Mouse (Mus musculus) stomach, embryonic 15.5 days (tissue): ENCODE data around the gene Alk. TPM values are rescaled to one million over a fixed set of nuclear protein-coding genes. Genes with fewer than 3 reads are reported as not detected.

Experiments used
- ATAC-seq: fragments of 200-750 bp; cut with Nextera tagmentation; 2 replicates; pipeline ENCODE4 v1.8.0; 2017; ENCODE audit warnings: low read depth, moderate number of reproducible peaks, moderate TSS enrichment; ENCODE audit not compliant: insufficient read depth, low FRiP score
- H3K27ac ChIP-seq: fragments of 300-500 bp; sonication (generic); 2 replicates; pipeline ENCODE4 v1.5.1; 2015; ENCODE audit warnings: mild to moderate bottlenecking, inconsistent platforms
- H3K27me3 ChIP-seq: fragments of 300-500 bp; sonication (generic); replicated peaks from 2 replicates; pipeline ENCODE4 v1.6.1; 2015; ENCODE audit warnings: inconsistent platforms
- H3K36me3 ChIP-seq: fragments of 300-500 bp; sonication (generic); 2 replicates; pipeline ENCODE4 v1.6.1; 2015; ENCODE audit warnings: inconsistent platforms
- H3K4me1 ChIP-seq: fragments of 300-500 bp; sonication (generic); 2 replicates; pipeline ENCODE4 v1.6.1; 2015; ENCODE audit warnings: inconsistent platforms
- H3K4me2 ChIP-seq: fragments of 300-500 bp; sonication (generic); 2 replicates; pipeline ENCODE4 v1.6.1; 2015; ENCODE audit warnings: mild to moderate bottlenecking, inconsistent platforms
- H3K4me3 ChIP-seq: fragments of 300-500 bp; sonication (generic); replicated peaks from 2 replicates; pipeline ENCODE4 v1.5.1; 2015; ENCODE audit warnings: inconsistent platforms
- H3K9ac ChIP-seq: fragments of 300-500 bp; sonication (generic); 2 replicates; pipeline ENCODE4 v1.6.1; 2015; ENCODE audit warnings: inconsistent platforms
- H3K9me3 ChIP-seq: fragments of 300-500 bp; sonication (generic); 2 replicates; pipeline ENCODE4 v1.6.1; 2016; ENCODE audit warnings: inconsistent platforms
- WGBS: fragments of 180-500 bp; shearing (Covaris S2); methylation state at CpG from one replicate; pipeline ENCODE4 v1.1.7; 2015; 5-methylcytosine and 5-hydroxymethylcytosine counted together
- polyA plus RNA-seq: library from polyadenylated mRNA; unstranded; fragments of >200 nt; fragmentation: Nextera tagmentation; extraction: Ambion mirVana; gene quantifications from 2 replicates; pipeline ENCODE4 v1.2.1, GENCODE M21; 2015

Alk gene
- polyA plus RNA-seq, 1 experiment from 2014 or later: 1.7 TPM

- Histone ChIP-seq H3K36me3 (no peaks in the 10 kb centered on the region), H3K4me2 (no peak overlapping the region), H3K9ac (no peak overlapping the region), H3K27ac (no peak overlapping the region), H3K4me3 (no peak overlapping the region), H3K4me1 (no peaks in the 10 kb centered on the region), H3K9me3 (no peaks in the 10 kb centered on the region), H3K27me3 (no peaks in the 10 kb centered on the region)
- 42% methylated on average over 9 of the region's 9 CpGs for WGBS
- no peak for ATAC-seq
These were observed 581.1 kb downstream of the Alk start for GRCm38 (mm10) chr17:72023323-72023722.

- 76% methylated on average over 10 of the region's 10 CpGs for WGBS
These were observed 582.4 kb downstream of the Alk start for GRCm38 (mm10) chr17:72021733-72022669.

GRCm38 (mm10) chr17:72017329-72017728 is 587.1 kb downstream of the Alk start:
- no peak overlapping the region for H3K4me2 ChIP-seq
- H3K4me1 ChIP-seq: no peaks in the 10 kb centered on the region
- no peak for ATAC-seq
- H3K36me3 ChIP-seq: no peaks in the 10 kb centered on the region
- no peak overlapping the region for H3K27ac ChIP-seq
- H3K4me3 ChIP-seq: no peak overlapping the region
- H3K9me3 ChIP-seq: no peaks in the 10 kb centered on the region
- no peaks in the 10 kb centered on the region for H3K27me3 ChIP-seq
- H3K9ac ChIP-seq: no peak overlapping the region

More at GRCm38 (mm10) chr17:72021733-72022669, 582.4 kb downstream of the Alk start:
- no peak for ATAC-seq
- H3K4me3 ChIP-seq: no peak overlapping the region
- H3K4me1 ChIP-seq: no peaks in the 10 kb centered on the region
- H3K27ac ChIP-seq: no peak overlapping the region
- H3K9ac ChIP-seq: no peak overlapping the region
- H3K27me3 ChIP-seq: no peaks in the 10 kb centered on the region
- no peaks in the 10 kb centered on the region for H3K36me3 ChIP-seq
- no peak overlapping the region for H3K4me2 ChIP-seq
- H3K9me3 ChIP-seq: no peaks in the 10 kb centered on the region

- H3K36me3 ChIP-seq: no peaks in the 10 kb centered on the region
- H3K9ac ChIP-seq: no peak overlapping the region
- H3K4me1 ChIP-seq: no peaks in the 10 kb centered on the region
- H3K27me3 ChIP-seq: no peaks in the 10 kb centered on the region
- WGBS: 79% methylated on average over 3 of the region's 3 CpGs
- no peak overlapping the region for H3K4me2 ChIP-seq
- ATAC-seq: no peak
- H3K27ac ChIP-seq: no peak overlapping the region
- H3K4me3 ChIP-seq: no peak overlapping the region
- H3K9me3 ChIP-seq: no peaks in the 10 kb centered on the region
These were observed 589.2 kb downstream of the Alk start for GRCm38 (mm10) chr17:72015253-72015652.

- H3K27ac ChIP-seq: no peak overlapping the region
- ATAC-seq: no peak
- H3K4me1 ChIP-seq: no peaks in the 10 kb centered on the region
- no peak overlapping the region for H3K9ac ChIP-seq
- no peak overlapping the region for H3K4me3 ChIP-seq
- H3K27me3 ChIP-seq: no peaks in the 10 kb centered on the region
- H3K36me3 ChIP-seq: no peaks in the 10 kb centered on the region
- WGBS: 63% methylated on average over 9 of the region's 9 CpGs
- no peaks in the 10 kb centered on the region for H3K9me3 ChIP-seq
- H3K4me2 ChIP-seq: no peak overlapping the region
These were observed 591.7 kb downstream of the Alk start for GRCm38 (mm10) chr17:72012775-72013174.

- no peak overlapping the region for H3K27ac ChIP-seq
- no peak for ATAC-seq
- H3K4me3 ChIP-seq: no peak overlapping the region
- no peaks in the 10 kb centered on the region for H3K36me3 ChIP-seq
- H3K27me3 ChIP-seq: no peaks in the 10 kb centered on the region
- H3K4me1 ChIP-seq: no peaks in the 10 kb centered on the region
- no peaks in the 10 kb centered on the region for H3K9me3 ChIP-seq
- WGBS: 89% methylated on average over 2 of the region's 2 CpGs
- no peak overlapping the region for H3K4me2 ChIP-seq
- no peak overlapping the region for H3K9ac ChIP-seq
These were observed 594.6 kb downstream of the Alk start for GRCm38 (mm10) chr17:72009836-72010235.

- H3K36me3 ChIP-seq: no peaks in the 10 kb centered on the region
- WGBS: 58% methylated on average over 5 of the region's 5 CpGs
- H3K27ac ChIP-seq: no peak overlapping the region
- H3K27me3 ChIP-seq: no peaks in the 10 kb centered on the region
- H3K9ac ChIP-seq: no peak overlapping the region
- H3K4me1 ChIP-seq: no peaks in the 10 kb centered on the region
- no peak for ATAC-seq
- H3K4me2 ChIP-seq: no peak overlapping the region
- H3K9me3 ChIP-seq: no peaks in the 10 kb centered on the region
- no peak overlapping the region for H3K4me3 ChIP-seq
These were observed 596.0 kb downstream of the Alk start for GRCm38 (mm10) chr17:72008389-72008788.

GRCm38 (mm10) chr17:72005365-72005764 is 599.1 kb downstream of the Alk start:
- Histone ChIP-seq H3K9ac (no peak overlapping the region), H3K4me2 (no peak overlapping the region), H3K27me3 (no peaks in the 10 kb centered on the region), H3K27ac (no peak overlapping the region), H3K9me3 (no peaks in the 10 kb centered on the region), H3K4me1 (no peaks in the 10 kb centered on the region), H3K4me3 (no peak overlapping the region), H3K36me3 (no peaks in the 10 kb centered on the region)
- WGBS: 69% methylated on average over 6 of the region's 6 CpGs
- no peak for ATAC-seq

GRCm38 (mm10) chr17:71999527-72000482 is 604.6 kb downstream of the Alk start:
- H3K4me3 ChIP-seq: no peak overlapping the region
- H3K36me3 ChIP-seq: no peaks in the 10 kb centered on the region
- no peak for ATAC-seq
- no peaks in the 10 kb centered on the region for H3K4me1 ChIP-seq
- 74% methylated on average over 5 of the region's 5 CpGs for WGBS
- H3K27ac ChIP-seq: no peak overlapping the region
- no peak overlapping the region for H3K9ac ChIP-seq
- H3K4me2 ChIP-seq: no peak overlapping the region
- H3K9me3 ChIP-seq: no peaks in the 10 kb centered on the region
- no peaks in the 10 kb centered on the region for H3K27me3 ChIP-seq

GRCm38 (mm10) chr17:71997680-71998079 is 606.7 kb downstream of the Alk start:
- H3K9ac ChIP-seq: no peak overlapping the region
- no peaks in the 10 kb centered on the region for H3K36me3 ChIP-seq
- no peaks in the 10 kb centered on the region for H3K27me3 ChIP-seq
- H3K9me3 ChIP-seq: no peaks in the 10 kb centered on the region
- H3K4me3 ChIP-seq: no peak overlapping the region
- no peaks in the 10 kb centered on the region for H3K4me1 ChIP-seq
- H3K27ac ChIP-seq: no peak overlapping the region
- WGBS: 49% methylated on average over 3 of the region's 3 CpGs
- H3K4me2 ChIP-seq: no peak overlapping the region
- no peak for ATAC-seq

GRCm38 (mm10) chr17:71995539-71995938 is 608.9 kb downstream of the Alk start:
- Histone ChIP-seq H3K36me3 (no peaks in the 10 kb centered on the region), H3K4me3 (no peak overlapping the region), H3K4me1 (no peaks in the 10 kb centered on the region), H3K27me3 (no peaks in the 10 kb centered on the region), H3K9ac (no peak overlapping the region), H3K27ac (no peak overlapping the region), H3K4me2 (no peak overlapping the region), H3K9me3 (no peaks in the 10 kb centered on the region)
- 69% methylated on average over 3 of the region's 3 CpGs for WGBS
- no peak for ATAC-seq

GRCm38 (mm10) chr17:71994144-71994543 is 610.3 kb downstream of the Alk start:
- Histone ChIP-seq H3K4me1 (no peaks in the 10 kb centered on the region), H3K36me3 (no peaks in the 10 kb centered on the region), H3K27me3 (no peaks in the 10 kb centered on the region), H3K9ac (no peak overlapping the region), H3K9me3 (no peaks in the 10 kb centered on the region), H3K4me2 (no peak overlapping the region), H3K27ac (no peak overlapping the region), H3K4me3 (no peak overlapping the region)
- 69% methylated on average over 1 of the region's 1 CpGs for WGBS
- no peak for ATAC-seq
